Mouse (Mus musculus): ENCODE results near the gene 2410131K14Rik. TPM values are rescaled to one million over a fixed set of nuclear protein-coding genes. Genes with fewer than 3 reads are reported as not detected.

Gene 2410131K14Rik
- polyA plus RNA-seq, 1 experiment from 2014 or later: 16.8 TPM

Other genes with a start within 250 kb of the 2410131K14Rik start
- 3.5 and 3.9 TPM in 2 replicates for gene Tesc, start 217.5 kb upstream of the 2410131K14Rik start, polyA plus RNA-seq (2015; fragmentation: Nextera tagmentation; extraction: Ambion mirVana)
- gene Fbxw8, start 89.8 kb upstream of the 2410131K14Rik start, polyA plus RNA-seq (2015; fragmentation: Nextera tagmentation; extraction: Ambion mirVana): 18.0 and 19.4 TPM in 2 replicates
- 3.0 and 4.0 TPM in 2 replicates for gene Hrk, start 80.6 kb upstream of the 2410131K14Rik start, polyA plus RNA-seq (2015; fragmentation: Nextera tagmentation; extraction: Ambion mirVana)
- 7.2 and 12.7 TPM in 2 replicates for gene Rnft2, start 111 bp upstream of the 2410131K14Rik start, polyA plus RNA-seq (2015; fragmentation: Nextera tagmentation; extraction: Ambion mirVana)

All from neural tube, embryonic 15.5 days (tissue).